Mouse (Mus musculus) limb, embryonic 14.5 days (tissue): Measurements from ENCODE around the gene 9330159F19Rik. TPM values are rescaled to one million over a fixed set of nuclear protein-coding genes. Genes with fewer than 3 reads are reported as not detected.

Source experiments
- ATAC-seq: fragments of 200-750 bp; cut with Nextera tagmentation; 2 replicates; pipeline ENCODE4 v1.8.0; 2017; ENCODE audit warnings: low read depth, moderate number of reproducible peaks, moderate TSS enrichment; ENCODE audit not compliant: low FRiP score
- DNase-seq: peaks from one replicate; pipeline ENCODE4 v3.0.0-alpha.2; 2015; ENCODE audit warnings: low spot score
- H3K27ac ChIP-seq: fragments of 300-500 bp; sonication (generic); replicated peaks from 2 replicates; pipeline ENCODE4 v1.5.1; 2014; ENCODE audit warnings: low read depth, mild to moderate bottlenecking, low read length, moderate library complexity, mixed read lengths
- H3K27me3 ChIP-seq: fragments of 300-500 bp; sonication (generic); 2 replicates; pipeline ENCODE4 v1.6.1; 2014; ENCODE audit warnings: low read length, mixed read lengths; ENCODE audit not compliant: control insufficient read depth, insufficient read depth
- H3K36me3 ChIP-seq: fragments of 300-500 bp; sonication (generic); 2 replicates; pipeline ENCODE4 v1.6.1; 2014; ENCODE audit warnings: mild to moderate bottlenecking, low read length, moderate library complexity, mixed read lengths; ENCODE audit not compliant: control insufficient read depth, insufficient read depth
- H3K4me1 ChIP-seq: fragments of 300-500 bp; sonication (generic); 2 replicates; pipeline ENCODE4 v1.6.1; 2014; ENCODE audit warnings: antibody characterized with exemption, low read length, mixed read lengths; ENCODE audit not compliant: control insufficient read depth, insufficient read depth
- H3K4me2 ChIP-seq: fragments of 300-500 bp; sonication (generic); replicated peaks from 2 replicates; pipeline ENCODE4 v1.6.1; 2014; ENCODE audit warnings: low read depth, mild to moderate bottlenecking, low read length, moderate library complexity; ENCODE audit not compliant: severe bottlenecking
- H3K4me3 ChIP-seq: fragments of 300-500 bp; sonication (generic); replicated peaks from 2 replicates; pipeline ENCODE4 v1.5.1; 2014; ENCODE audit warnings: low read length
- H3K9ac ChIP-seq: fragments of 300-500 bp; sonication (generic); 2 replicates; pipeline ENCODE4 v1.6.1; 2014; ENCODE audit warnings: mild to moderate bottlenecking, low read depth, low read length, moderate library complexity; ENCODE audit not compliant: severe bottlenecking
- H3K9me3 ChIP-seq: fragments of 300-500 bp; sonication (generic); 2 replicates; pipeline ENCODE4 v1.6.1; 2016; ENCODE audit warnings: low read length; ENCODE audit not compliant: control insufficient read depth
- POLR2A ChIP-seq: fragments of 200-500 bp; IDR thresholded peaks from 2 replicates; pipeline ENCODE4 v1.8.0; 2012; ENCODE audit warnings: inconsistent platforms, mild to moderate bottlenecking, moderate library complexity, borderline replicate concordance; ENCODE audit not compliant: insufficient read depth, insufficient read length; ENCODE audit errors: extremely low read depth
- WGBS: fragments of 180-500 bp; shearing (Covaris S2); extraction: QIAGEN DNeasy Blood & Tissue Kit; methylation state at CpG from one replicate; pipeline ENCODE4 v1.1.7; 2014; 5-methylcytosine and 5-hydroxymethylcytosine counted together
- polyA plus RNA-seq, 2 experiments: library from polyadenylated mRNA; depleted of rRNA in 1 of 2; stranded (reverse) in 1 of 2; unstranded in 1 of 2; fragments of >200 nt; fragmentation: Nextera tagmentation in 1 of 2; extraction: Ambion mirVana in 1 of 2; gene quantifications; 2 replicates each; pipeline versions ENCODE4 v1.2.1 to v1.2.3; 2012 to 2014

9330159F19Rik gene
- polyA plus RNA-seq, 2 experiments, result 0.65 to 1.2 TPM

- Histone ChIP-seq H3K9ac (no peak overlapping the region), H3K27ac (no peak overlapping the region), H3K27me3 (no peaks in the 10 kb centered on the region), H3K4me3 (no peak overlapping the region), H3K36me3 (no peaks in the 10 kb centered on the region), H3K4me2 (no peak overlapping the region), H3K4me1 (no peaks in the 10 kb centered on the region; the same call in 1 of the 2 replicates), H3K9me3 (no peaks in the 10 kb centered on the region)
- DNase-seq, result no peak
- no peak for TF ChIP-seq POLR2A
- 91% methylated on average over 1 of the region's 1 CpGs for WGBS
- no peak for ATAC-seq
Measured at GRCm38 (mm10) chr10:29216957-29217356, 5.6 kb downstream of the 9330159F19Rik start.

GRCm38 (mm10) chr10:29217451-29217850, 6.0 kb downstream of the 9330159F19Rik start:
- H3K9me3 ChIP-seq, result no peaks in the 10 kb centered on the region

GRCm38 (mm10) chr10:29225329-29225728, 13.9 kb downstream of the 9330159F19Rik start:
- Histone ChIP-seq H3K27me3 (no peaks in the 10 kb centered on the region), H3K4me3 (no peak overlapping the region), H3K27ac (no peak overlapping the region), H3K9me3 (no peaks in the 10 kb centered on the region), H3K4me1 (no peaks in the 10 kb centered on the region), H3K36me3 (no peaks in the 10 kb centered on the region), H3K4me2 (no peak overlapping the region), H3K9ac (no peak overlapping the region)
- ATAC-seq, result no peak
- 85% methylated on average over 4 of the region's 4 CpGs for whole genome bisulfite sequencing
- no peak for DNase-seq
- no peak for TF ChIP-seq POLR2A

More at GRCm38 (mm10) chr10:29217451-29217850, 6.0 kb downstream of the 9330159F19Rik start:
- Histone ChIP-seq H3K27me3 (no peaks in the 10 kb centered on the region), H3K4me3 (no peak overlapping the region), H3K27ac (no peak overlapping the region), H3K9ac (no peak overlapping the region), H3K4me2 (no peak overlapping the region), H3K4me1 (no peaks in the 10 kb centered on the region), H3K36me3 (no peaks in the 10 kb centered on the region)
- ATAC-seq (no peak), DNase-seq (no peak)
- WGBS, result 72% methylated on average over 2 of the region's 2 CpGs
- TF ChIP-seq POLR2A, result no peak

- Histone ChIP-seq H3K36me3 (no peaks in the 10 kb centered on the region), H3K9me3 (no peaks in the 10 kb centered on the region), H3K27ac (no peak overlapping the region), H3K27me3 (no peaks in the 10 kb centered on the region), H3K4me3 (no peak overlapping the region), H3K4me1 (no peaks in the 10 kb centered on the region), H3K9ac (no peak overlapping the region), H3K4me2 (no peak overlapping the region)
- TF ChIP-seq POLR2A, result no peak
- WGBS, result 89% methylated on average over 2 of the region's 2 CpGs
- DNase-seq (no peak), ATAC-seq (no peak)
Measured at GRCm38 (mm10) chr10:29231208-29231607, 19.8 kb downstream of the 9330159F19Rik start.

Other genes with a start within 250 kb of the 9330159F19Rik start
- gene 2310057J18Rik, start 225.3 kb upstream of the 9330159F19Rik start, polyA plus RNA-seq (2012; rRNA removed), result not detected in 2 replicates
- gene 2310057J18Rik, start 225.3 kb upstream of the 9330159F19Rik start, polyA plus RNA-seq (2014; fragmentation: Nextera tagmentation; extraction: Ambion mirVana), result not detected in 2 replicates
- gene Soga3, start 67.8 kb upstream of the 9330159F19Rik start, polyA plus RNA-seq (2012; rRNA removed), result 0.46 and 0.47 TPM in 2 replicates
- 0.65 and 1.2 TPM in 2 replicates for gene Soga3, start 67.8 kb upstream of the 9330159F19Rik start, polyA plus RNA-seq (2014; fragmentation: Nextera tagmentation; extraction: Ambion mirVana)
- gene Gm49353, start 12.7 kb upstream of the 9330159F19Rik start, polyA plus RNA-seq (2012; rRNA removed), result not detected in 2 replicates
- gene Gm49353, start 12.7 kb upstream of the 9330159F19Rik start, polyA plus RNA-seq (2014; fragmentation: Nextera tagmentation; extraction: Ambion mirVana), result not detected in 2 replicates
- 9.1 and 13.0 TPM in 2 replicates for gene Echdc1, start 101.6 kb downstream of the 9330159F19Rik start, polyA plus RNA-seq (2012; rRNA removed)
- gene Echdc1, start 101.6 kb downstream of the 9330159F19Rik start, polyA plus RNA-seq (2014; fragmentation: Nextera tagmentation; extraction: Ambion mirVana), result 21.4 and 22.0 TPM in 2 replicates
- 47.6 and 63.4 TPM in 2 replicates for gene Rnf146, start 150.8 kb downstream of the 9330159F19Rik start, polyA plus RNA-seq (2012; rRNA removed)
- 40.8 and 48.8 TPM in 2 replicates for gene Rnf146, start 150.8 kb downstream of the 9330159F19Rik start, polyA plus RNA-seq (2014; fragmentation: Nextera tagmentation; extraction: Ambion mirVana)